Comparison of ENCODE assay signal across 8 mouse cellular contexts in genomic region chr15:102510590-102511284, GRCm38 (mm10). TPM values are rescaled to one million over a fixed set of nuclear protein-coding genes. Genes with fewer than 3 reads are reported as not detected.
DNase-seq lines count a peak whose midpoint lies in the region; ATAC-seq lines count a peak whose summit lies in the region.

No protein-coding gene starts in this region.

- H3K36me3 ChIP-seq in heart, embryonic 14.5 days (ENCODE audit: control insufficient read depth, insufficient read depth, low read length): peaks cover 4% of the 10 kb centered on the region; the same call in 1 of the 2 replicates
- no peaks in the 10 kb centered on the region for H3K36me3 ChIP-seq in liver, embryonic 12.5 days
- peaks cover 6% of the 10 kb centered on the region; the same call in 1 of the 2 replicates for H3K36me3 ChIP-seq in stomach, embryonic 14.5 days (ENCODE audit: control insufficient read depth, insufficient read depth, low read length)

- H3K9me3 ChIP-seq in heart, embryonic 14.5 days (ENCODE audit: control insufficient read depth, low read length): no peaks in the 10 kb centered on the region
- no peaks in the 10 kb centered on the region for H3K9me3 ChIP-seq in liver, embryonic 12.5 days (replicated peaks)
- no peaks in the 10 kb centered on the region for H3K9me3 ChIP-seq in stomach, embryonic 14.5 days (ENCODE audit: control insufficient read depth, low read depth, low read length)

- peak overlapping the region; percentile 72 for H3K9ac ChIP-seq in heart, embryonic 14.5 days (ENCODE audit: low read length)
- H3K9ac ChIP-seq in liver, embryonic 12.5 days: peak overlapping the region; percentile 56
- peak overlapping the region; percentile 52 for H3K9ac ChIP-seq in stomach, embryonic 14.5 days (replicated peaks; ENCODE audit: low read depth, low read length)

- H3K4me1 ChIP-seq in heart, embryonic 14.5 days (ENCODE audit: control insufficient read depth in 2 of 2, insufficient read depth in 2 of 2, low read length in 2 of 2): peaks cover 11 to 21% of the 10 kb centered on the region in 2 experiments
- H3K4me1 ChIP-seq in liver, embryonic 12.5 days: peaks cover 43% of the 10 kb centered on the region
- peaks cover 27% of the 10 kb centered on the region for H3K4me1 ChIP-seq in stomach, embryonic 14.5 days (ENCODE audit: control insufficient read depth, insufficient read depth, low read length)

- peak overlapping the region; percentile 82 for H3K4me2 ChIP-seq in heart, embryonic 14.5 days (ENCODE audit: low read length)
- H3K4me2 ChIP-seq in liver, embryonic 12.5 days: peak overlapping the region; percentile 87
- H3K4me2 ChIP-seq in stomach, embryonic 14.5 days (replicated peaks; ENCODE audit: low read depth, low read length): peak overlapping the region; percentile 86

- H3K27ac ChIP-seq in heart, embryonic 14.5 days (replicated peaks in 1 of 2; ENCODE audit: control insufficient read depth in 1 of 2, insufficient read depth in 1 of 2, low read depth in 2 of 2, low read length in 2 of 2): peak overlapping the region; percentile 73 to 75
- H3K27ac ChIP-seq in liver, embryonic 12.5 days: peak overlapping the region; percentile 53
- peak overlapping the region; percentile 84 for H3K27ac ChIP-seq in stomach, embryonic 14.5 days (ENCODE audit: low read length)

- DNase-seq in CD4-positive, CD25-positive, alpha-beta regulatory T cell, adult 2 months (ENCODE audit: low read depth, low spot score): peak; percentile 77
- peak; percentile 38 for DNase-seq in c-Kit-negative CD71-positive TER-119-positive erythroid progenitor cells, embryonic 14.5 days (ENCODE audit: low read depth, low spot score)
- peak; percentile 46 for DNase-seq in fibroblast of lung, adult 2 months (ENCODE audit: low read depth)
- peak; percentile 93 for DNase-seq in kidney, postnatal 10 days
- DNase-seq in natural killer cell, adult 2 months (ENCODE audit: low spot score in 2 of 2): peak; percentile 57 to 78

- WGBS in heart, embryonic 14.5 days: 5% methylated on average over 33 of the region's 34 CpGs
- 4% methylated on average over 34 of the region's 34 CpGs for WGBS in liver, embryonic 12.5 days (ENCODE audit: insufficient replicate concordance)
- 2% methylated on average over 34 of the region's 34 CpGs for WGBS in stomach, embryonic 14.5 days

- no peaks in the 10 kb centered on the region for H3K27me3 ChIP-seq in heart, embryonic 14.5 days (ENCODE audit: control insufficient read depth, insufficient read depth, low read length)
- peaks cover 22% of the 10 kb centered on the region for H3K27me3 ChIP-seq in liver, embryonic 12.5 days (replicated peaks)
- no peaks in the 10 kb centered on the region for H3K27me3 ChIP-seq in stomach, embryonic 14.5 days (ENCODE audit: control insufficient read depth, insufficient read depth, low read length)

- peak; percentile 92 for ATAC-seq in heart, embryonic 14.5 days (ENCODE audit: insufficient number of reproducible peaks, insufficient read depth, low FRiP score, low read depth)
- peak; percentile 90 for ATAC-seq in liver, embryonic 12.5 days
- peak; percentile 96 for ATAC-seq in stomach, embryonic 14.5 days (ENCODE audit: insufficient number of reproducible peaks, insufficient read depth, low FRiP score, low read depth)

- H3K4me3 ChIP-seq in heart, embryonic 14.5 days (ENCODE audit: control insufficient read depth in 1 of 2, insufficient read depth in 1 of 2, low read depth in 1 of 2, low read length in 2 of 2): peak overlapping the region; percentile 55 to 74
- H3K4me3 ChIP-seq in liver, embryonic 12.5 days: peak overlapping the region; percentile 59
- peak overlapping the region; percentile 58 for H3K4me3 ChIP-seq in stomach, embryonic 14.5 days (ENCODE audit: low read depth, low read length)

RNA-seq across cellular contexts. Expression of gene Map3k12, which starts 6.1 kb away (rescaled TPM):
- 10.4 and 10.7 TPM in 2 replicates for polyA plus RNA-seq in heart, embryonic 14.5 days (2014; fragmentation: Nextera tagmentation; extraction: Ambion mirVana)
- 4.2 and 4.5 TPM in 2 replicates for polyA plus RNA-seq in liver, embryonic 12.5 days (2016; fragmentation: Nextera tagmentation; extraction: Ambion mirVana)
- polyA plus RNA-seq in stomach, embryonic 14.5 days (2014; fragmentation: Nextera tagmentation; extraction: Ambion mirVana): 18.6 and 20.0 TPM in 2 replicates

RNA-seq across cellular contexts. Expression of gene Gm10337, which starts 7.2 kb away (rescaled TPM):
- polyA plus RNA-seq in heart, embryonic 14.5 days (2014; fragmentation: Nextera tagmentation; extraction: Ambion mirVana): 4.2 TPM in 1 of 2 replicates, not detected in the other
- polyA plus RNA-seq in liver, embryonic 12.5 days (2016; fragmentation: Nextera tagmentation; extraction: Ambion mirVana): not detected in 2 replicates
- polyA plus RNA-seq in stomach, embryonic 14.5 days (2014; fragmentation: Nextera tagmentation; extraction: Ambion mirVana): 4.5 and 7.0 TPM in 2 replicates

RNA-seq across cellular contexts. Expression of gene Tarbp2, which starts 7.3 kb away (rescaled TPM):
- 81.7 and 83.8 TPM in 2 replicates for polyA plus RNA-seq in heart, embryonic 14.5 days (2014; fragmentation: Nextera tagmentation; extraction: Ambion mirVana)
- 63.5 and 66.7 TPM in 2 replicates for polyA plus RNA-seq in liver, embryonic 12.5 days (2016; fragmentation: Nextera tagmentation; extraction: Ambion mirVana)
- 87.0 and 101 TPM in 2 replicates for polyA plus RNA-seq in stomach, embryonic 14.5 days (2014; fragmentation: Nextera tagmentation; extraction: Ambion mirVana)

RNA-seq across cellular contexts. Expression of gene Npff, which starts 14.0 kb away (rescaled TPM):
- polyA plus RNA-seq in heart, embryonic 14.5 days (2014; fragmentation: Nextera tagmentation; extraction: Ambion mirVana): 1.4 and 2.1 TPM in 2 replicates
- 1.0 TPM in 2 replicates for polyA plus RNA-seq in liver, embryonic 12.5 days (2016; fragmentation: Nextera tagmentation; extraction: Ambion mirVana)
- 2.3 and 3.1 TPM in 2 replicates for polyA plus RNA-seq in stomach, embryonic 14.5 days (2014; fragmentation: Nextera tagmentation; extraction: Ambion mirVana)

RNA-seq across cellular contexts. Expression of gene Pcbp2, which starts 40.4 kb away (rescaled TPM):
- polyA plus RNA-seq in heart, embryonic 14.5 days (2014; fragmentation: Nextera tagmentation; extraction: Ambion mirVana): 184 and 194 TPM in 2 replicates
- 101 and 104 TPM in 2 replicates for polyA plus RNA-seq in liver, embryonic 12.5 days (2016; fragmentation: Nextera tagmentation; extraction: Ambion mirVana)
- 298 and 302 TPM in 2 replicates for polyA plus RNA-seq in stomach, embryonic 14.5 days (2014; fragmentation: Nextera tagmentation; extraction: Ambion mirVana)

Comparison
In these comparisons a context has a peak if more than half of its experiments do, and no peak if none do; other contexts are left out.
1. Peak in every context shown above with its lines: DNase-seq, ATAC-seq, H3K4me3 ChIP-seq and H3K27ac ChIP-seq.
2. DNase-seq: peak in every context shown above with its lines; median percentile 93 in kidney, postnatal 10 days; 77 in CD4-positive, CD25-positive, alpha-beta regulatory T cell, adult 2 months; 68 in natural killer cell, adult 2 months; 46 in fibroblast of lung, adult 2 months; 38 in c-Kit-negative CD71-positive TER-119-positive erythroid progenitor cells, embryonic 14.5 days.